Mouse (Mus musculus) thymus, postnatal 10 days (tissue): ENCODE data around the gene Fank1.
"Not testable (repeated sequence)": the region's sequence is repeated elsewhere in the genome, so short reads cannot be mapped to it uniquely, and the experiment has no call there.

Experiments
- DNase-seq, 2 experiments: peaks; one replicate each; pipeline ENCODE4 v3.0.0; 2021; ENCODE audit warnings: low spot score in 2 of 2

Gene Fank1

DNA sequence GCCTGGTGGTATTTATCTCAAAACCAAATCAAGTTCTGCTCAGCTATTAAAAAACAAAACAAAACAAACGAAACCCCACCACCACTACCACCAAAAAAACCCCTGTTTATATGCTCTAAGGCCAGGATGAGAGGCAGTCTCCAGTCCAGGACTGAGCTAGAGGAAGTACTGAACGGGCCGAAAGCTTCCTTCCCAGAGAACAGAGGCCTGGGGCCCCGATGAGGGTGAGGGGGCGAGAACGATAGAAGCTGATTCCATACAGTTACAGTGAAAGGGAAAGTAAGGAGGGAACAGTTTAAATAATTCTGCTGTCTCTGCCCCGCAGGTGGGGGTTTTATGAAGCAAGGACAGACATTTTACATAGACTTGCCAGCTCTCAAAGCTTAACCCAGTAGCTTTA is 52.9 kb downstream of the Fank1 start:
- DNase-seq, result no peak

DNA sequence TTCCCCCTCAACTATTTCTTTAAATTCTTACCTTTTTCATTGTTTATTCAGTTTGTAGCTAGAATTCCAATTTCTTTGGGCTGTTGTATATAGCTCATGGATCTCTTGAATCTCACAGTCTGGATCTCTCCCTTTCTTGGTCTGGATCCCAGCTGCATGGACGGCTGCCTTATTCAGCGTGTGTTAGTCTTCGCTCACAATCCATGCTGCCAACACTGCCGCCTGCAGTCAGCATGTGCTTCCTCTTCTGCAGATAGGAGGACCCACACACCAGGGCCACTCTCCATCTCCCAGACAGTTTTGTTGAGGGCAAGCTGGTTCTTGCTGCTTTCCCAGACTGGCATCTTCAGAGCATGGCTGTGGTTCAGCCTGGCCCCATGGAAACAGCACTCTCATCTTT is 62.9 kb downstream of the Fank1 start:
- DNase-seq, result no peak

GRCm38 (mm10) chr7:133842079-133842478 is 65.4 kb downstream of the Fank1 start:
- DNase-seq, result no peak

DNA sequence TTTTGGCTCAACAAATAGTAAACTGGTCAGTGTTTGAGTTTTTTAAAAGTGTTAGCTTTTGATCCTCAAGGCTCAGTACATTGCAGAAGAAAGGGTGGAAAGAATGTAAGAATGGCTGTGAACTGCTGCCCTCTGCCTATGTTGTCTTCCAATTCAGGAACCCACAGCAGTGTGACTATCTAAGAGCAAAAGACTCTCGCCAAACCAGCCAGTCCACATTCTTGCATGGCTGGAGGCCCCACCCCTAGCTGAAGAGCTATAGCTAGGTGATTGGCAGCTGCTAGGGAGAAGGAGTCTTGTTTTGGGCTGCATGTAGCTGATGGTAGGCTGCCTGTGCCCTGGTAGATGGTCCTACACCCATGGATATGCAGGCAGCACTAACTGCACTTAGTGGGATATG is 70.5 kb downstream of the Fank1 start:
- no peak for DNase-seq

DNA sequence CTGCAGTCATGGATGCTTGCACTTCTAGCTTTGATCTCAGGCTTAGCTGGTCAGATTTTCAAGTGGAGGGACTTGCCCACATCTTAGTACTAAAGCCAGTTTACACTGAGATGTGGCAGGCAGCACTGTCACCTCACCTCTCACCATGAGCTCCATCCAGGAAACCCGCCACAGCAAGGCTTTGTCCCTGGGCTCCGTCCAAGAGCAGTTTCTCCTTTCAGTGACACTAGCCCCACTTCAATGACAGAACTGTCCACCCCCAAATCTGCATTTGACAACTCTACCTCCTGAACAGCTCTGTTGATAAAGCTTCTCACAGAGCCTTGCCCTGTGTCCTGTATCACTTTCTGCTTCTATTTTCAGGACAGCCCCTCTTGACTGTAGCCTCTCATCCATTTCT is 71.5 kb downstream of the Fank1 start:
- DNase-seq, result no peak

- no peak for DNase-seq
Measured at GRCm38 (mm10) chr7:133850735-133851134, 74.1 kb downstream of the Fank1 start.

DNA sequence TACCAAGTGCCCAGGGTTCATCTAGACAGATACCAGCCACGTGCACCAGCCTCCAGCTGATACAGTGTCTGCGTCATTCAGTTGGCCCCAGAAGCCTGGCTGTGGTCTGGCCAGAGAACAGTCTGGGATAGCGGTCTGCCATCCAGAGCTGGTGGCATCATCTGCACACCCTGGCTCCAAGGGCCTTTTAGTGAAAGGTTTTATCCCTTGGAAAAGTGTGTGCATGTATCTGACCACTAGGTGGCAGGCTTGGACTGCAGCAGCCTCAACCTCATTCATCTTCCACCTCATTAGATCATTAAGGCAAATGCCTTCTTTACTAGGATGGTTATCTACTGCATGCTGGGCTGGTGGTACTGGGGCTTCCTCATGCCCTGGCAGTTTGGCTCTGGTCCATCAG is 79.6 kb downstream of the Fank1 start:
- peak; percentile 15 to 52 for DNase-seq

DNA sequence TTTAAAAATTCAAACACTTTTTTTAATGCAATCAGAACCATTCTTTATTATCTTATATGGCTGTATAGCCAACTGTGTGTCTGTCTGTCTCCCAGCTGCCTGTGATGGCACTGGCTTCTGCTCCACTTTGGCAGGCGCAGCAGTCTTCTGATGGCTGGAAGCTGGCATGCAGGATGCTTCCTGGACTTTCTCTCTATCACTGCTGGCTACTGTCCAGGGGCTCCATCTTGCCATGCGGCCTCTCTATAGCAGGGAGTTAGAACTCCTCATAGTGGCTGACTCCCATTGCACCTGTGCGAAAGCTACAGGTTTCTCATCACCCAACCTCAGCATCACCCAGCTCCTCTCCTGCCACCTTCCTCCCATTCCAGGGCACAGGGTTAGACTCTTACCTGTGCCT is 81.8 kb downstream of the Fank1 start:
- no peak for DNase-seq

- no peak for DNase-seq
Measured at GRCm38 (mm10) chr7:133859548-133859947, 82.9 kb downstream of the Fank1 start.

- no peak for DNase-seq
Measured at GRCm38 (mm10) chr7:133862233-133862632, 85.6 kb downstream of the Fank1 start.

GRCm38 (mm10) chr7:133862723-133863122 is 86.1 kb downstream of the Fank1 start:
- no peak for DNase-seq

DNA sequence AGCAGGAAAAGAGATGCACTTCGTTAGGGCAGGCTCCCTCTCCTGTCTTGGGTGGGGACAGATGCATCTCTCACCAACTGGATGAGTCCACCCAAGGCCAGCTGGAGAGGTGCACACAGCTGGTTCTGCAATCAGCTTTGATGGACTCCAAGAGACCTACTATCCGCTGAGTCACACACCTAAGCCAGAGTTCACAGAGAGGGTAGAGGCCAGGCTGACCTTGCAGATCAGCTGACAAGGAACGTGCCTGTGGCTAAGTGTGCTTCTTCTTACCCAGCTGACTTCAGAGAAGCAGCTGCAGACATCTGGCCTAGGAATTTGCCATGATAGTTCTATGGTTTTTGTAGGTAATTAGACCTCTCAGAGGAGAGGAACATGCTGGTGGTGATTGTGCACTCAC is 86.5 kb downstream of the Fank1 start:
- DNase-seq, result no peak

GRCm38 (mm10) chr7:133863684-133864083 is 87.0 kb downstream of the Fank1 start:
- no peak for DNase-seq

DNA sequence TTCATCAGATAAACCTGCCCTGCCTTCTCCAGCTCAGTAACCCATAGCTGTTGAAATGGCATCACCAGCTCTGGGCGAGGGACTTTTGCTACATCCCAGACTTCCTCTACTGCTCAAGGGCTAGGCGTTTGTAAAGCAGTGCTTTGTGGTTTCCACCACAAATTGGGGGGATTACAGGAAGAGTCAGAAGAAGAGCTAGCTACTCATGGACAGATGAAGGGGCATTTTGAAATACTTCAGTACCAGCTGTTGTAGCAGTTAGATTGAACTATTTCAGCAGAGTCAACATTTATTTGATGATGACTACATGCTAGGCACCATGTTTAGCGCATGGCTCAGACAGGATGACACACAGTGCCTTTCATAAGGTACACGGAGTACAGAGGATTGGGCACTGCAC is 93.6 kb downstream of the Fank1 start:
- no peak for DNase-seq

DNA sequence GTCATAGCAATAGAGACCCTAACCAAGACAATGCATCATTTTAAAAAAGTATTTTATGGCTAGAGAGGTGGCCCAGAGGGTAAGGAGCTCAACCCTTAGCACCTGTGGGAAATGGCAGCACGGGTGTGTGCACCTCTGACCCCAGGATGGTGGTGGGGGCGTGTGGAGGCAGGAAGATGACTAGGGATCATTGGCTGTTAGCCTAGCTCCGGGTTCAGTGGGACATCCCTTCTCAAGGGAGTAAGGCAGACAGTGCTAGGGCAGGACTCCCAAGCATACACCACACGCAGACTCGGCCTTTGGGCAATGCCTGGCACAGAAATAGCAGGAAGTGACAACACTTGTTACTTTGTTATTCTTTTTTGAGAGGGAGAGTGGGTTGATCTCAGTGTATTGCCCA is 96.0 kb downstream of the Fank1 start:
- no peak for DNase-seq

DNA sequence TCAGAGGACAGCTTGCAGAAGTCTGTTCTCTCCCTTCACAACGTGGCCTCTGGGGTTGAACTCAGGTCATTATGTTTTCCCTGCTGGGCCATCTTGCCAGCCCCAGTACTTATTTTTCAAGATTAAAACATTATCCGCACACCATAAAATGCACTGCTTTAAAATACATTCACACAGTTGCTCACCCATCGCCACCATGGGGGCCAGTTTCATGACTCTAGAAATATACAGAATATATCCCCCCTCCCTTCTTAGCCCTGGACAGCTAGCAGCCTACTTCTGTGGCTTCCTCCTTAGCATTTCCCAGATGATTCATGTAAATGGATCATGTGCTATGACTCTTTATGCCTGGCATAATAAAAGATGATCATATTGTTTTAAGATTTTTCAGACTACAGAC is 99.5 kb downstream of the Fank1 start:
- DNase-seq, result no peak

DNA sequence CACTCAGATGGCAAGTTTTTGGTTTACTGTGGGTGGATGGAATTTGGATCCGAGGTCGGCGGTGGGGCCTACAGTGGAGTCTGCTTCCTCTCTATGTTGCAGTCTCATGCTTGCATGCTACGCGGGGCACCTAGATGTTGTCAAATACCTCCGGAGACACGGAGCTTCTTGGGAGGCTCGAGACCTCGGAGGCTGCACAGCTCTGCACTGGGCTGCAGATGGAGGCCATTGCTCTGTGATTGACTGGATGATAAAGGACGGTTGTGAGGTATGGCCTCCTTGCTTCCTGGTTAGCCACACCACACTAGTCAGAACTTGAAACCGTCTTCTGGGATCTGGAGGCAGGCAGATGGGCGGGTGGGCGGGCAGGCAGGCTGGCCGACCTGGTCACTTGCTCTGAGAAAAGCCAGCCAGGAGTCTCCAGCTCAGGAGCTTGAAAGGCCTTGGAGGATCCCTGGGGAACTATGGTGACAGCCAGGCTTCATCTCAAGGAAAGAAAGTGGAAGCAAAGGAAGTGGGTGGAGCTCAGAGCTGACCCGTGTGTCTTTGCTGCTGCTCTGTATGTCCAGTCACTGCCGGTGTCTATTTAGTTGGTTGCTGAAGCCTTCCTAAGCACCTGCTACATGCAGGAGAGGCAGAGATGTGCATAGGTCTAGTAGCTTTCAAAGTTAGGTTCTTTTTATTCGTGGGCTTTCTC is 100.1 kb downstream of the Fank1 start:
- DNase-seq, result no peak

- DNase-seq, result no peak
Measured at GRCm38 (mm10) chr7:133879761-133880160, 103.1 kb downstream of the Fank1 start.

DNA sequence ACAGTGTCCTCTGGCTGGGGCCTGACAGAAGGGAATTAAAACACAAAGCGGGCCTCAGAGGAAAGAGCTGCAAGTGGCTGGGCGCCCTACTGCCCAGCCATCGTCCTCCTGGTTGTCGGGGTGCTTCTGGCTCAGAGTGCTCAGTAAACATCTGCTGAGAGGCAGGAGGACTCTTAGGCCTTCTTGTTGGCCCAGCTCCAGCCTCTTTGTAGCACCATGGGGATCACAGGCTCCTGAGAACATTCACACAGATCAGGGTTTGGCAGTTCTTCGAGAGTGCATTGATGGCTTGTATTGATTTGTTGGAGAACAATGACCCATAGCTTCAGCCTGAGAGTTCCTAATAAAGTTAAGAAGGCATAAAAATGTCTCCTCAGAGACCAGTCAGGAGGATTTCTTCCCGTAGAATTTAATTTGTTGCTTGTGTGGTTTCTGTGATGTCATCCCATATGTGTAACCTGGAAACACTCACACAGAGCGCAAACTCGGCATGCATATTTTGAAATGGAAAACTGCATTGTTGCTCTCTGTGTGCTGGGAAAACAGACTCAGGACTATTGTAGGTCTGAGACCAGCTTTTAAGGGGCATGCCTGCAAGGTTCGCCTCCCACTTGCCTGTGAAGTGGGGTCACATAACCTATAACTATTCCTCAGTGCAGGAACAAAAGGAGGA is 108.2 kb downstream of the Fank1 start:
- not testable (repeated sequence) for DNase-seq

GRCm38 (mm10) chr7:133888926-133889920 is 112.6 kb downstream of the Fank1 start:
- no peak for DNase-seq

DNA sequence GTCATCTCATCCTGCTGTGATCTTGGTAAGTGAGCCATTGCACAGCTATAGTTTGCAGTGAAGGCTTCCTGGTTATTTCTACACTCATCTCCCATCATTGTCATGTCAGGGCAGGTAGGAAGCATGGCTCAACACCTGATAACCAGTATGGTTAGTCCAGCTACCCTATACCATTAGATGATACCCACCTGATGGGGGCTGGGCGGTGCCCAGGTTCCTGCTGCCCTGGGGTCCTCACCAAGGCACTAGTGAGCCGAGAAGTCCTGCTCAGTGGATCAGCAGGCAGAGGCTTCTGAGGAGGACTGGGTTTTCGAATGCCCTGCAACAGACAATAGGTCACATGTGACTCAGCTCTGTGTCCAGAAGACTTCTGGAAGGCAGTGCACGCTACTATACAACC is 113.3 kb downstream of the Fank1 start:
- no peak for DNase-seq

- DNase-seq, result no peak
Measured at GRCm38 (mm10) chr7:133891298-133891697, 114.6 kb downstream of the Fank1 start.
